Comparison of ENCODE assay signal across 8 mouse cellular contexts in genomic region chr12:99883713-99884105, GRCm38 (mm10). TPM values are rescaled to one million over a fixed set of nuclear protein-coding genes. Genes with fewer than 3 reads are reported as not detected.
DNase-seq lines count a peak whose midpoint lies in the region; ATAC-seq and TF ChIP-seq lines count a peak whose summit lies in the region.

No protein-coding gene starts in this region.

- TF ChIP-seq POLR2A in spleen, adult 2 months (IDR thresholded peaks at IDR 0.05; ENCODE audit: low read depth, low read length), result no peak

- no peak for DNase-seq in spleen, adult 2 months (ENCODE audit: low read depth in 1 of 2, low spot score in 2 of 2)
- no peak for DNase-seq in spleen, adult 12 weeks (ENCODE audit: low spot score)
- peak; percentile 39 for DNase-seq in embryonic facial prominence, embryonic 10.5 days (ENCODE audit: low spot score)
- peak; percentile 24 for DNase-seq in liver, embryonic 13.5 days
- DNase-seq in neural tube, embryonic 11.5 days (ENCODE audit: low spot score), result no peak
- DNase-seq in retina, embryonic 14.5 days (ENCODE audit: low spot score), result no peak
- no peak for DNase-seq in adrenal gland, postnatal 4 days (ENCODE audit: low spot score in 2 of 2)

- ATAC-seq in hindbrain, embryonic 12.5 days (ENCODE audit: low FRiP score), result peak; percentile 70
- ATAC-seq in liver, embryonic 13.5 days (ENCODE audit: low read depth), result peak; percentile 9
- peak; percentile 35 for ATAC-seq in neural tube, embryonic 11.5 days (ENCODE audit: insufficient read depth, low FRiP score, low TSS enrichment)

- H3K4me2 ChIP-seq in hindbrain, embryonic 12.5 days (replicated peaks), result peak overlapping the region; percentile 93
- peak overlapping the region; percentile 93 for H3K4me2 ChIP-seq in liver, embryonic 13.5 days
- peak overlapping the region; percentile 92 for H3K4me2 ChIP-seq in neural tube, embryonic 11.5 days (ENCODE audit: low read depth)

- WGBS in spleen, adult 2 months, result under 1% methylated on average over 11 of the region's 11 CpGs
- WGBS in embryonic facial prominence, embryonic 10.5 days, result under 1% methylated on average over 11 of the region's 11 CpGs
- WGBS in hindbrain, embryonic 12.5 days, result under 1% methylated on average over 11 of the region's 11 CpGs
- WGBS in liver, embryonic 13.5 days (ENCODE audit: insufficient replicate concordance), result under 1% methylated on average over 11 of the region's 11 CpGs
- 0% methylated on average over 11 of the region's 11 CpGs for WGBS in neural tube, embryonic 11.5 days

- no peak for TF ChIP-seq CTCF in spleen, adult 2 months (IDR thresholded peaks at IDR 0.05; ENCODE audit: extremely low read depth, insufficient read depth, insufficient read length, insufficient replicate concordance)

- H3K9ac ChIP-seq in hindbrain, embryonic 12.5 days, result peak overlapping the region; percentile 93
- H3K9ac ChIP-seq in liver, embryonic 13.5 days, result peak overlapping the region; percentile 91
- peak overlapping the region; percentile 55 for H3K9ac ChIP-seq in neural tube, embryonic 11.5 days (ENCODE audit: low read length)

- peak overlapping the region; percentile 69 for H3K4me3 ChIP-seq in spleen, adult 2 months (ENCODE audit: extremely low read depth, insufficient read depth, insufficient read length)
- peak overlapping the region; percentile 84 for H3K4me3 ChIP-seq in embryonic facial prominence, embryonic 10.5 days
- H3K4me3 ChIP-seq in hindbrain, embryonic 12.5 days, result peak overlapping the region; percentile 87
- peak overlapping the region; percentile 76 for H3K4me3 ChIP-seq in liver, embryonic 13.5 days (replicated peaks)
- H3K4me3 ChIP-seq in neural tube, embryonic 11.5 days (ENCODE audit: low read depth, low read length), result peak overlapping the region; percentile 78

- no peaks in the 10 kb centered on the region for H3K27me3 ChIP-seq in spleen, adult 2 months (ENCODE audit: control insufficient read depth, insufficient read depth, low read length)
- no peaks in the 10 kb centered on the region for H3K27me3 ChIP-seq in embryonic facial prominence, embryonic 10.5 days (replicated peaks; ENCODE audit: low read depth, poor library complexity, severe bottlenecking)
- H3K27me3 ChIP-seq in hindbrain, embryonic 12.5 days, result no peaks in the 10 kb centered on the region
- H3K27me3 ChIP-seq in liver, embryonic 13.5 days, result no peaks in the 10 kb centered on the region
- H3K27me3 ChIP-seq in neural tube, embryonic 11.5 days (ENCODE audit: control insufficient read depth, insufficient read depth, low read length), result no peaks in the 10 kb centered on the region

- H3K4me1 ChIP-seq in spleen, adult 2 months (ENCODE audit: control insufficient read depth, insufficient read depth, insufficient read length), result peaks cover 9% of the 10 kb centered on the region; the same call in 1 of the 2 replicates
- H3K4me1 ChIP-seq in embryonic facial prominence, embryonic 10.5 days, result peaks cover 22% of the 10 kb centered on the region
- H3K4me1 ChIP-seq in hindbrain, embryonic 12.5 days, result peaks cover 27% of the 10 kb centered on the region
- H3K4me1 ChIP-seq in liver, embryonic 13.5 days (replicated peaks), result peaks cover 28% of the 10 kb centered on the region
- peaks cover 13% of the 10 kb centered on the region for H3K4me1 ChIP-seq in neural tube, embryonic 11.5 days (ENCODE audit: control insufficient read depth, insufficient read depth, low read length)

- H3K9me3 ChIP-seq in embryonic facial prominence, embryonic 10.5 days, result no peaks in the 10 kb centered on the region
- H3K9me3 ChIP-seq in hindbrain, embryonic 12.5 days (replicated peaks), result no peaks in the 10 kb centered on the region
- H3K9me3 ChIP-seq in liver, embryonic 13.5 days (replicated peaks), result no peaks in the 10 kb centered on the region
- no peaks in the 10 kb centered on the region for H3K9me3 ChIP-seq in neural tube, embryonic 11.5 days (ENCODE audit: control insufficient read depth, low read length)

- peak overlapping the region; percentile 81 for H3K27ac ChIP-seq in spleen, adult 2 months (ENCODE audit: insufficient read depth, low read length)
- H3K27ac ChIP-seq in embryonic facial prominence, embryonic 10.5 days (replicated peaks), result peak overlapping the region; percentile 95
- peak overlapping the region; percentile 86 for H3K27ac ChIP-seq in hindbrain, embryonic 12.5 days
- peak overlapping the region; percentile 94 for H3K27ac ChIP-seq in liver, embryonic 13.5 days
- peak overlapping the region; percentile 74 for H3K27ac ChIP-seq in neural tube, embryonic 11.5 days (ENCODE audit: low read depth, low read length)

- no peaks in the 10 kb centered on the region for H3K36me3 ChIP-seq in spleen, adult 2 months (ENCODE audit: control insufficient read depth, insufficient read depth, low read length)
- H3K36me3 ChIP-seq in embryonic facial prominence, embryonic 10.5 days (replicated peaks), result peaks cover 16% of the 10 kb centered on the region
- no peaks in the 10 kb centered on the region for H3K36me3 ChIP-seq in hindbrain, embryonic 12.5 days
- H3K36me3 ChIP-seq in liver, embryonic 13.5 days, result peaks cover 4% of the 10 kb centered on the region
- H3K36me3 ChIP-seq in neural tube, embryonic 11.5 days (ENCODE audit: control insufficient read depth, insufficient read depth, low read length), result no peaks in the 10 kb centered on the region; the same call in 1 of the 2 replicates

RNA-seq across cellular contexts. Expression of gene Efcab11, which starts 0.5 kb away (rescaled TPM):
- 0.18 and 0.34 TPM in 2 replicates for polyA plus RNA-seq in spleen, adult 2 months (2012; rRNA removed)
- 20.8 and 21.6 TPM in 2 replicates for polyA plus RNA-seq in embryonic facial prominence, embryonic 10.5 days (2016; fragmentation: Nextera tagmentation; extraction: Ambion mirVana)
- polyA plus RNA-seq in hindbrain, embryonic 12.5 days (2016; fragmentation: Nextera tagmentation; extraction: Ambion mirVana), result 13.3 and 16.6 TPM in 2 replicates
- 5.4 and 5.7 TPM in 2 replicates for polyA plus RNA-seq in liver, embryonic 13.5 days (2015; fragmentation: Nextera tagmentation; extraction: Ambion mirVana)
- 17.1 and 18.6 TPM in 2 replicates for polyA plus RNA-seq in neural tube, embryonic 11.5 days (2014; fragmentation: Nextera tagmentation; extraction: Ambion mirVana)
- total RNA-seq in adrenal gland, postnatal 4 days (2021), result 1 to 10 TPM; 2.3 to 2.7 TPM

RNA-seq across cellular contexts. Expression of gene Tdp1, which starts 0.6 kb away (rescaled TPM):
- 8.8 and 12.3 TPM in 2 replicates for polyA plus RNA-seq in spleen, adult 2 months (2012; rRNA removed)
- polyA plus RNA-seq in embryonic facial prominence, embryonic 10.5 days (2016; fragmentation: Nextera tagmentation; extraction: Ambion mirVana), result 81.1 and 84.4 TPM in 2 replicates
- polyA plus RNA-seq in hindbrain, embryonic 12.5 days (2016; fragmentation: Nextera tagmentation; extraction: Ambion mirVana), result 58.5 and 61.3 TPM in 2 replicates
- 33.2 and 35.4 TPM in 2 replicates for polyA plus RNA-seq in liver, embryonic 13.5 days (2015; fragmentation: Nextera tagmentation; extraction: Ambion mirVana)
- 76.2 and 77.3 TPM in 2 replicates for polyA plus RNA-seq in neural tube, embryonic 11.5 days (2014; fragmentation: Nextera tagmentation; extraction: Ambion mirVana)
- 10 to 100 TPM; 20.1 to 24.8 TPM for total RNA-seq in adrenal gland, postnatal 4 days (2021)

Comparison
In these comparisons a context has a peak if more than half of its experiments do, and no peak if none do; other contexts are left out.
1. DNase-seq: peak in embryonic facial prominence, embryonic 10.5 days (single experiment) and liver, embryonic 13.5 days (single experiment); none in spleen, adult 2 months (0 of 2), spleen, adult 12 weeks (single experiment), neural tube, embryonic 11.5 days (single experiment), retina, embryonic 14.5 days (single experiment) and adrenal gland, postnatal 4 days (0 of 2).
2. ATAC-seq: peak in every context shown above with its lines; median percentile 70 in hindbrain, embryonic 12.5 days; 35 in neural tube, embryonic 11.5 days; 9 in liver, embryonic 13.5 days.
3. Peak in every context shown above with its lines, with median percentiles within 50 percentile points of each other: H3K27ac ChIP-seq, H3K4me3 ChIP-seq, H3K4me2 ChIP-seq and H3K9ac ChIP-seq.